ENCODE assay signal across 8 mouse cellular contexts in genomic region chr16:77421591-77422024, GRCm38 (mm10).
DNase-seq lines count a peak whose midpoint lies in the region; ATAC-seq and TF ChIP-seq lines count a peak whose summit lies in the region.

No protein-coding gene starts in this region.

- no peaks in the 10 kb centered on the region for H3K36me3 ChIP-seq in midbrain, postnatal 0 days (ENCODE audit: insufficient read depth, low read length)

- H3K4me2 ChIP-seq in midbrain, postnatal 0 days (ENCODE audit: low read depth, low read length, poor library complexity, severe bottlenecking), result peak overlapping the region; percentile 80

- H3K27ac ChIP-seq in midbrain, postnatal 0 days (ENCODE audit: low read depth, low read length), result peak overlapping the region; percentile 97

- H3K27me3 ChIP-seq in midbrain, postnatal 0 days (ENCODE audit: insufficient read depth, low read length), result no peaks in the 10 kb centered on the region

- H3K9me3 ChIP-seq in midbrain, postnatal 0 days (ENCODE audit: low read length), result no peaks in the 10 kb centered on the region

- no peak for DNase-seq in cerebellum, adult 9-10 months
- peak; percentile 85 for DNase-seq in embryo, embryonic 11 days
- DNase-seq in heart, postnatal 14 days, result peak; percentile 9 to 16
- peak; percentile 46 to 56 for DNase-seq in layer of hippocampus, postnatal 25 days (ENCODE audit: extremely low spot score in 1 of 2, low spot score in 1 of 2)
- peak; percentile 91 for DNase-seq in midbrain, postnatal 0 days (ENCODE audit: low spot score)
- DNase-seq in thymus, postnatal 10 days (ENCODE audit: low spot score in 2 of 2), result no peak
- DNase-seq in urinary bladder, adult 18-20 months (ENCODE audit: low spot score in 2 of 2), result no peak

- peak overlapping the region; percentile 47 for H3K4me3 ChIP-seq in midbrain, postnatal 0 days (ENCODE audit: low read depth, low read length)

- no peak; the same call in 1 of the 2 replicates for TF ChIP-seq CTCF in midbrain, postnatal 0 days (IDR thresholded peaks at IDR 0.05)

- WGBS in midbrain, postnatal 0 days, result under 1% methylated on average over 10 of the region's 10 CpGs

- H3K9ac ChIP-seq in midbrain, postnatal 0 days (replicated peaks; ENCODE audit: low read length, poor library complexity, severe bottlenecking), result peak overlapping the region; percentile 83

- peak; percentile 54 for ATAC-seq in cerebellum, adult (ENCODE audit: insufficient number of reproducible peaks, low FRiP score, low TSS enrichment)
- peak; percentile 85 for ATAC-seq in midbrain, postnatal 0 days (ENCODE audit: low FRiP score)

- 0 out of 2 replicates have a peak, but pooled peaks cover 3% of the 10 kb centered on the region for H3K4me1 ChIP-seq in midbrain, postnatal 0 days (ENCODE audit: insufficient read depth, low read length)

- intact Hi-C loops in heart, postnatal 14 days (cut with DNase I), result loop anchor here (5.0 kb wide), 1 partner anchor 89 kb away; no protein-coding TSS in a partner anchor

Comparison
In these comparisons a context has a peak if more than half of its experiments do, and no peak if none do; other contexts are left out.
1. DNase-seq: peak in embryo, embryonic 11 days (single experiment), heart, postnatal 14 days (2 of 2), layer of hippocampus, postnatal 25 days (2 of 2) and midbrain, postnatal 0 days (single experiment); none in cerebellum, adult 9-10 months (single experiment), thymus, postnatal 10 days (0 of 2) and urinary bladder, adult 18-20 months (0 of 2).